Mouse (Mus musculus) spleen, adult 12 weeks (tissue): ENCODE measurements around the gene Camk2g.

Experiments used
- DNase-seq: peaks from one replicate; pipeline ENCODE4 v3.0.0; 2022; ENCODE audit warnings: low spot score

Camk2g gene

GRCm38 (mm10) chr14:20806116-20806840 lies 12.4 kb upstream of the Camk2g start:
- no peak for DNase-seq

DNA sequence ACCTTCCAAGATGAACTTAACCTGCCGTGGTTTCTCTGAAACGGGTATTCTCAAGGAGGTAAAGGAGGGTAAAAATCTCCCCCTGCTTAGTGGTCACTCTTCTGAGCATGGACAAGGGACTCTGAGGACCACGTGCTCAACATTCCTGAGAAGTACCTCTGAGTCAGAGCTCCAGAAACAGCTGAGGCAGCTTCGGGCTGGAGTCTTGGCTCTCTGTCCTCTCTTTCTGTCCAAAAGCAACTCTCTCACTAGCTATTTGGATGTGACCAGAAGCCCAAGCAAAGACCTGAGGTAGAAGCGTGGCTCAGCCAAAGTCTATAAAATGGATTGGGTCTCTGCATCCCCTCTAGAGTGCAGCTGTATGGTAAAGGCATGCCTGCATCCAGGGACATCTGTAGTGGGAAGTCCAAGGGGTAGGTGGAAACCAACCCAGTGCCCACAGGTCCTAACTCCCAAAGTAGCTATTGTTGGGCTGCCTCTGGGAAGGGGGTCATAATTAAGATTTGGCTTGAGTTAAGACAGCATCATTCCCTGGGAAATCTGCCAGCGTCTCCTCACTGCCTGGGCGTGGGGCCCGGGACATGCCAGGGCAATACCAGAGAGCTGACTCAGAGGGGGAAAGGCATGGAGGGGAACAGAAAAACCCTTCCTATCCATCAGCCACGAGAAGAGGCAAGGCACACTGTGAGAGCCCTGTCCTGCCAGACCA lies 11.2 kb upstream of the Camk2g start:
- no peak for DNase-seq

DNA sequence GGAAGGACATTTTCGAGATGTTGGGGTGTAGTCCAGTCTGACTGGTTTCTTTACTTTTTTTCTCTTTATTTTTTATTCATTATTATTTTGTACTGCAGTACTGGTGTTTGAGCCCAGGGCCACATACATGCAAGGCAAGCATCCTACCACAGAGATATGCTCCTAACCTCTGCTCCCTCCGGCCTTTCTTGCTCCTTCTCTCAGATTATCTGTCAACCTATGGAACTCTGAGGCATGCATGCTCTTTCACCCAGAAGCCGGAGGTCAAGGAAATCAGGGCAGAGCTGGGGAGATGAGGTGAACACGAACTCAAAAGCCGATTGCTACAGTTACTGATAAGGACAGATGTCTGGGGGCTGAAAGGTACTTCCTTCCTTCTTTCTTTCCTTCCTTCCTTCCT lies 10.6 kb upstream of the Camk2g start:
- DNase-seq, result no peak

DNA sequence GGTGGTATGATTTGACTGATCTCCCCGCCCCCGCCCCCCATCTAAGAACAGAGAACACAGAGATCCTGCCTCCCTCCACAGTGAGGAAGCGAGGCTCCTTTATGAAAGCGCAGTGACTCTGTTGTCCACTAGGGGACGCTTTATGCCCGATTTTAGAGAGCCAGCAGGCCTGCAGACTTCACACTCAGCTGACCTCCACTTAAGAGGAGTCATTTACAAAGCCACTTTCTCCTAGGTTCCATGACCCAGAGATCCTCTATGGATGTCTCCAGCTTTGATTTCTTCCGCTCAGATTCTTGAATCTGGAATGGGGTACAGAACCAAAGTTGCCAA lies 9.7 kb upstream of the Camk2g start:
- peak; percentile 52 for DNase-seq

DNA sequence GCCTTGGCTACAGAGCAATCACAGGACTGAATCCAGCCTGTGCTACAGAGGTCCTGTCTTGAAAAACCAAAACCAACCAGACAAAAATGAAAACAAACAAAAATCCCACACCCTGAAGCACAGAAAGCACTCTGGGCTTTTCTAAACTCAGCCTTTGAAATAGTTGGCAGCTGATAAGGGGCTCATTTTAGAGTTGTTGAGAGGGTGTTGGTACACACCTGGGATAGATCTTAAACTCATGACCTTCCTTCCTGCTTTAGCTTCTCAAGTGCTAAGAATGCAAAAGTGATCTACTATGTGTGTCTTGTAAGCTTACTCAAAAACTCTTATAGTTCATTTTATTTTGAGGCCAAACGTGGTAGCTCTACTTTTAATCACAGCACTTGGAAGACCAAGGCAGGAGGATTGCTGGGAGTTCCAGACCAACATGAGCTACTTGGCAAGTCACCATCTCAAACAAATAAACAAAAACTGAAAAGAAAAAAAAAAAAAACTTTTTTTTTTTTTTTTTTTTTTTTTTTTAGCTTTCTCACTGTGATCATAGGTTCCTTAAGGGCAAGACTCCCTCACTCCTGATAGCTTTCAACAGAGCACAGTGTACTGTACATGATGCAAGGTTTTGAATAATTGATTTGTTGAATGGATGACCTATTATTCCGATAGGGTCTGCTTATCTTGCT lies 9.2 kb upstream of the Camk2g start:
- no peak for DNase-seq

DNA sequence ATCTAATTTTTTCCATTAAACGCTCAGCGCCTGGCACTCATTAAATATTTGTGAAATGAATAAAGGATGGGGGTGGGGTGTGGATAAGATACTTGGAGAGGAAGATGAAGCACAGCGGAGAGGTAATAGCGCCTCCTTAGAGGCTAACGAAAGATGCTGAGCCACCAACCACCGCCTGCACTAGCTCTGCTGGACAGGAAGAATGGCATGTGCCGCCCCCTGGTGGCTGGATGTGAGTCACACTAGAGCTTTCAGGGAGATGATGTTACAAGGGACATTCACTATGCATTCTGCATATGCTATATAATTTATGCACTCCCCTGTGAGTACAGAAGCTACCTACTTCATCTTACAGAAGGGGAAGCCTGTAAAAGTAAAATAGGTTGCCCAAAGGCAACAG lies 4.9 kb upstream of the Camk2g start:
- peak; percentile 78 for DNase-seq

GRCm38 (mm10) chr14:20798300-20798699 lies 4.4 kb upstream of the Camk2g start:
- DNase-seq, result no peak

DNA sequence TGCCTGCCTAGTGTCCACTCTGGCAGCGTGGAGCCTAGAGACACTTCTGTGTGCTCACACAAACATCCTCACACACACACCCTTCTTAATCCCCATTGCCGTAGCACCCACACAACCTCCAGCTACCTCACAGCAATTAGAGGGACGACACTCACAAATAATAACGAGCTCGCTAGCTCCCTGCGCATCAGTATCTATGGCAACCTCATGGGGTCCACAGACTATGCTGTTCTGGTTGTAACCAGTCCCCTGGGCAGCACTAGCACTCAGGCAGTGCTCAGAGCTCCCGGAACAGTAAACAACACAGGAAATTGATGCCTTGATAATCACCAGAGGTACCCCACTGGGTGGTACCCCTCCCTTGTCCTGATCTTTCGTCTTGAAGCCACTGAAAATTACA lies 2.8 kb upstream of the Camk2g start:
- no peak for DNase-seq

DNA sequence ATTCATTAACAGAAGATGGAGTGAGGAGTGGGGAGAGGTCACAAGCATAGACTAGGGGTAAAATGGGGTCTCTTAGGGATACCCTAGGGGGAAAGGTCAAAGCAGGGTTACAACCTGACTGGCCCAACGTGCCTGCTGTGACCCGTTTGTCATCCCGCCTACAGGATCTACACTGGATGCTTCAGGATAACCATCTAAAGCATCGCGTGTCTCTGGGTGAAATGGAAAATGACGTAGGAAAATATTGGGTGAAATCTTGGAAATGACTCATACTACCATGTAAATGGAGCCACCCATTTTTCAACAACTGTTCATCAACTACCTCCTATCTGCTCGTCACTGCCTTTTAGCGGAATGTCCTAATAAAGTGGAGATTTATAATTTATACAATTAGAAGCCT lies 2.3 kb upstream of the Camk2g start:
- no peak for DNase-seq

DNA sequence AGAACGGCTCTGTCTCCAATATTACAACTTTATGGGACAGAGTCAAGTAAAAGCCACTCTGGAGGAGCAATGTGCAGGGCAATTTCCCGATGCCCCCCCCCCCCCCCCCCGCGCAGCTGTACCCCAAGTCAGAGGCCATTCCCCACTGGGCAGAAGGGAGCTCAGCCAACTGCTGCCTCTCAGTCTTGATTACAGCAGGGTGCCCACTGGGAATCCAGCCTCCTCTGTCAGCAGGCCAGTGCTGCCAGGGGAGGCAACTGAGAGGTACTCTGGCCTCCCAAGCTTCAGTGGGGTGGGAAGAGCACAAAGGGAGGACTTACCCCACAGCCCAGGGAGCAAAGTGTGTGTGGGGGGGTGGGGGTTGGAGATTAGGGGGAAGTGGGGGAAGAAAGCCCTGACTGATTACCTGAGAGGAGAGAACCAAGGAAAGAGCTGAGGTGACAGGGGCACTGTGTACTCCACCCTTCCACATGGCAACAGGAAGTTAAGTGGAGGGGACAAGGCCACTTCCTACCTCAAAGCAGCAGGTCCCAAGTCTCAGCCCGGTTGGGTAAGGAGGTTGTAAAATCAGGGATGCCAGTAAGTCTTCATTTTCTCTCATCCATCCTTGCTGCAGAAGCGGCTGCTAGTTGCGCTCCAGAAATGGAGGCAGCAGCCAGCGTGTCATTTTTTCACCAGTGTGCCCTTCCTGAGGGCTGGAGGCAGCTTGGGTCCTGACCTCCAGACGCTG lies 1.7 kb upstream of the Camk2g start:
- no peak for DNase-seq

DNA sequence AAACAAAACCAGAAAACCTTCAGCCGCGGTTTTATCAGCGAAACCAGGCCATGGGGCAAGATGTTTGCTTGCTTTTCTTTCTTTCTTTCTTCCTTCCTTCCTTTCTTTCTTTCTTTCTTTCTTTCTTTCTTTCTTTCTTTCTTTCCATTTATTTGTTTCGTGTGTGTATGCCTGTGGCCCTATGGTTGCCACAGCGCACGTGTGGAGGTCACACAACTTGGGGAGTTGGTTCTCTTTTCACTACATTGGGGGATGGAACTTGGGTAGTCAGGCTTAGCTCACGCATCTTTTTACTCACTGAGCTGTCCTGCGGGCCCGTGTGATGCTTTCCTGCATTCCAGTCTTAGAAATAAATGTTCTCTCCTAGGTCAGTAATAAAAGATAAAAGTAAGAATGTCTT lies 701 bp upstream of the Camk2g start:
- no peak for DNase-seq

DNA sequence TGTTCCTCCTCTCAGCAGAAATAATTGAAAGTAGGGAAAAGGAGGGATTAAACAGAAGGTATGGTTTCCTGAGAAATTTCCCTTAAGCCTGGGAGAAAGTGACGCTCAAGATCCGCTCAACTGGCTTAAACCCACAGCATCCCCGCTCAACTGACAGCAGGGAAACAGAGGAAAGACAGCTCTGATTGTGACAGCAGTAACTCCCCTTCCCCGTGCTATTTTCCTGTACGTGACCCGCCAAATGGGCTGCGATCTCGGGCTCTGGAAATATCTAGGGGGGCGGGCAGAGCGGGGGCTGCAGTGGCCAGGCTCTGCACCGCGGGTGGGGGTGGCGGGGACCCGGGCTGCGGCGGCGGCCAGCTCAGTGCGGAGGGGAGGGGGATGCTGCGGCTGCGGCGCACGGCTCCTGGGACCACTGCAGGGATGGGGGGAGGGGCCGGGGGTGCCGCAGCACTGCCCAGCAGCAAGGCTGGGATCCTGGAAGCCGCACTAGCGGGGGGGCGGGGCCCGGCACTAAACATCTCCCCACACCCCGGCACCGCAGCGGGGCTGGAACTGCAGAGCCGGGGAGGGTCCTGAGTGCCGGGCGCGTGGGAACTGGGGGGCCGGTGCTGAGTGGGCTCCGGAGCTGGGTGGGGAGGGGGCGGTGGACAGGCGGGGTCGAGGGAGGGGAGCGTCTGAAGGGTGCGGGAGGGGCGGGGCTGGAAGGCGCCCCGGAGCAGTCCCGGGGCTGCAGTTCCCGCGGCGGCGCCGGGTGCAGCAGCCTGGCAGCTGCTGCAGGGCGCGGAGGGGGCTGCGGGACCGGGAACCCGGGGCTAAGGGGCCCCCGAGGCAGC lies 748 bp downstream of the Camk2g start:
- DNase-seq, result no peak

DNA sequence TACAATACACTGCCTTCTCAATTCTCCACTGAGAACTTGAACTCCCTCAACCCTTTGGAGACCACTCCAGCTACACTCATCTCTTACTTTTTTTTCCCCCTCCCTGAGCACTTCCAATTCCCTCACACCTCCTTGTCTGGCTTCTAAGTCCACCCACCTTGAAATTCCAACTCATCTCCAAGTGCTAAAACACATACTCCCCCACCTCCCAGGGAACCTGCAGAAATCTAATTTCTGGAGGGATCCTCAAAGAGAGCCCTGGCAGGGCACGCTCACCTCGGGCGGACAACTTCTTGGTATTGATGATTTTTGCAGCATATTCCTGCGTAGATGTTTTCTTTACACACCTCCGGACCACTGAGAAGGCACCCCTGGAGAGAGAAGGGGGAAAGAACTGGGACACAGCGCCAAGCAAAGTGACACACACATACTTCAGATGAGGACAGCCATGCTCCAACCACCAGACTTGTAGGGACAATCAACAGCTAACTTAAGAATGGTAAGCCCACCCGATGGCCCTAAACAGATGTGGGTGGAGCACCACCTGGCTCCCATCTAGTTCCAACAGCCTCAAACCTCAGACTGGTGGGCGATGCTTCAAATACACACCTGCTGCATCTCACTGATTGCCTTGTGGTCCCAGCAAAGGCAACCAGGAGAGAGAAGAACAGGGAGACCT lies 1.5 kb downstream of the Camk2g start:
- DNase-seq, result no peak

DNA sequence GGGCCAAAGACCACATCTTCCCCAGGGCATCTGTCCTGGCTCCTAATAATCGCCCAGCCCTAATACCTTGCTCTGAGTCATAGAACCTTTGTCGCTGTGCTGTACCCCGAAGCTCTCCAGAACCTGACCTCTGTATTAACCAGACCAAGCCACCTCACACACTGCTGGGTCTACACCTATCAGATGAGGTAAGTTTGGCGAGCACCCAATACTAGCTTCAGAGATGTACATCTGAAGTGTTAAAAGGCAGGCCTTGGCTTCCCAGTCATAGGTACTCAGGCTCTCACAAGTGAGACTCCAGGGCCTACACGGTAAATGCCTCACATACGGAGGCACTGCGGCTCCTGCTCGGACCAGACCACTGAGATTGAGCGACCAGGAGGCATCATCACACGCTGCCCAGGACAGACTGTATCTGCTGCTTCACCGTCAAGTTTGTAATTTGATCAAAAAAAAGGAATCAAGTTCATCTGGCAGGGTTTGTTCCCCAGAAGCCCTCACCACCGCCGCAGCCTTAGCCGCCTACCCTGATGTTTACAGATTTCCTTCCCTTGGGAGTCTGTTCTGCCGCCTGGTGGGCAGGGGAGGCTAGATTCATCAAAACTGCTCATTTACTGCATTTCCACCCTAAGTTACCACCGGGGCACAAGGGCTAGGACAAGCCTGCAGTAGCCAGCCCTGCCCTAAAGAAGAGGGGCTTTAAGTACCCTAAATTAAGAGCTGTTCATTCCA lies 2.2 kb downstream of the Camk2g start:
- DNase-seq, result no peak

- no peak for DNase-seq
Observed at GRCm38 (mm10) chr14:20790996-20791395, 2.9 kb downstream of the Camk2g start.

DNA sequence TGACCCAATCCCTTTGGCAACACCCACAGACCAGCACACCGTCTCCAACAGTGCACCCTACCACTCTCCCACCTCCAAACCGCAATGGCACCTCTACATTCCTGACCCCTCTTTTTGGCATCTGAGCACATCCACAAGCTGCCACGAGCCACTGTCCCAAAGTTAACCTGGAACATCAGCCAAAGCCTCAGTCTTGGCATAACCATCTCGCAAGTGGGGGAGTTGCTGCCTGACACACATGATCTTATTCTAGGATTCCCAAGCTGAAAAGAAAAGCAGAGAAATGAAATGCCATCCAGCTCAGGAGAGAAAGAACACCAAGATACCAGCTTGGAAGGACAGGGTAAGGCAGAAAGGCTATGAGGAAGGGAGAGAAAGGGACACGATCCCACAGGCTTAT lies 3.4 kb downstream of the Camk2g start:
- no peak for DNase-seq

DNA sequence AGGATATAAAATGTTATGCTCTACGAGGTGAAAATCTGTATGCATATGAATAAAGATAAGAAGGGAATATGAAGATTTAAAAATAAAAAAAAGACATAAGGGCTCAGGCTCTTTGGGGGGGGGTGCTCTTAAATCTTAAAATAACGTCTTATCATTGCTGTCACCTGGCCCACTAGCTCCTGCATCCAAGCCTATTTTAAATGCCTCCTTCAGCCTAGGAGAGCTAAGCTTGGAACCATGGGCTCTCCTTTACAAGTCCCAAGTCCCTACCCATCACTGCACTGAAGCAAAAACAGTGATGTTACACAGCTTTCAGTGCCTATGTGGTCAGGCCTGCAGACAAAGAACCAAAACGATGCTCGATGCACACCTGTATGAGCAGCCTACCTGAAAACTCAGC lies 4.3 kb downstream of the Camk2g start:
- DNase-seq, result no peak

GRCm38 (mm10) chr14:20788151-20788550 lies 5.7 kb downstream of the Camk2g start:
- no peak for DNase-seq

GRCm38 (mm10) chr14:20786611-20787015 lies 7.3 kb downstream of the Camk2g start:
- DNase-seq, result no peak

DNA sequence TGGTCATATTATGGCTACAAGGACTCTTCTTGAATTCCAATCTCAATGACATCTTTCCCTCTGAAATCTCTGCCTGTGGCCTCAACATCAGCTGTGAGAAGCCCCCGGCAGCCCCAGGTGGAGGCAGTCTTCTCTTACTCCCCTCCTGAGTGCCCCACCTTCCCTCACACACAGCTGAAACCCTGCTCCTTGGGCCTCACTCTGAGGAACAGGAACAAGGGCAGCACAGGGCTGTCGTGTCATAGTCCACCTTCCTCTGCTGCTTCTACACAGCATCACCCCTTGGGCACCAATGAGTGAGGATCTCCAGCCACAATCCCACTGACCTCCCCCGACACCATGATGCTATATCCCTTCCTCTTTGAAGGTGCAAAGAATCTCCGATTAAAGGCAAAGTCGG lies 7.9 kb downstream of the Camk2g start:
- DNase-seq, result no peak

GRCm38 (mm10) chr14:20785231-20785630 lies 8.7 kb downstream of the Camk2g start:
- DNase-seq, result peak; percentile 20
